In the genomic region with DNA sequence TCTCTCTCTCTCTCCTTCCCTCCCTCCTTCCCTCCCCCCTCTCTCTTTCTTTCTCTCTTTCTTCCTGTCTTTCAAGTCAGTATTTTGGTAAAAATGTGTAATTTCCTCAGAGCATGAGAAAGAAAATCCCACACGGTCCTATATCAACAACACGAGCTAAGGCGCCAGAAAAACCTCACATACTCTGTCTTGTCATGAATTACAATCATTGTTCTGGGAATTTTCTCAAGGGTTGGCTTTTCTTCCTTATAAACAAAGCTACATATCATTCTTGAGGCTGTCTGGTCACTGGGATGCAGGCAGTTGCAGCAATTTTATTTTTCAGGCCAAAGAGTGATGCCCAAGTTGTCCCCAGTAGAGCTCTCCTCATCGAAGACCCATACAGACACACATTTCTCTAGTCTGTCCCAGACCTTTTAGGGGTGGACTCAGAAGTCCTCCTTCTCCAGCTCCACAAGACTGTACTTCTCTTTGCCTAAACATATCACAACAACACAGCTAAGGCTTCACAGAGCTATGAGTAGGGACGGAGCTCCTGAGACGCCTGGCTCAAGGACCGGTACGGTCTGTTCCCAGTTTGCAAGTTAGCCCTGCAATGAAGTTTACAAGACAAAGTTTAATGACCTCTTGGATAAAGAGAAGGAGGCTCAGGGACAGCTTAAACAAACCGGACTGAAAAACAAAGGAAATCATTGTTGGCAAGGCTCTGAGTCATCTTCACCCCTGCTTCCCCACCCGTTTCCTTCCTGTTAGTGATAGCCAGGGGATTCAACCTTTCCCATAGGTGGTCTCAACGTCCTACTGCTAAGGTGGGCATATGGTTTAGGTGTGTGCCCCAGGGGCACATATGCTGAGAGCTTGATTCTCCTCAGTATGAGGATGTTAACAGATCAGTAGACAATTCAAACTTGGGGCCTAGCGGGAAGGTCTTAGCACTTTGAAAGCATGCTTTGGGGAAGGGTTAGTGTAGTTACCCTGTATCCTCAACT, we compare ENCODE assay signal across 11 mouse cellular contexts.
DNase-seq lines count a peak whose midpoint lies in the region; ATAC-seq and TF ChIP-seq lines count a peak whose summit lies in the region.
"Had no signal": no experiment of that assay in that cellular context is flagged by ENCODE, and none has a peak within 500 bp of the region (broad histone marks: within the 10 kb centered on the region; RNA-seq: fewer than 3 reads in every experiment).

No protein-coding gene starts in this region.

- H3K9ac ChIP-seq in heart, embryonic 16.5 days (ENCODE audit: low read length), result no peak overlapping the region
- no peak overlapping the region for H3K9ac ChIP-seq in lung, postnatal 0 days (replicated peaks; ENCODE audit: low read depth)
- H3K9ac ChIP-seq in intestine, embryonic 15.5 days, result no peak overlapping the region
- H3K9ac ChIP-seq in midbrain, embryonic 14.5 days (replicated peaks; ENCODE audit: low read length), result no peak overlapping the region
- H3K9ac ChIP-seq: liver, embryonic 12.5 days had no signal

- no peak for DNase-seq in heart, postnatal 25 days (ENCODE audit: low spot score)
- peak; percentile 56 for DNase-seq in lung, postnatal 0 days (ENCODE audit: low spot score)
- DNase-seq in lung, postnatal 4 days, result no peak
- DNase-seq in midbrain, embryonic 14.5 days, result no peak
- DNase-seq in left cerebral cortex, postnatal 36 days (ENCODE audit: low spot score in 2 of 2), result no peak
- DNase-seq: cerebellum, adult 11 months had no signal

- no peak overlapping the region for H3K4me2 ChIP-seq in heart, embryonic 16.5 days (ENCODE audit: low read depth, low read length)
- no peak overlapping the region for H3K4me2 ChIP-seq in lung, postnatal 0 days (replicated peaks; ENCODE audit: low read depth, low read length)
- peak overlapping the region; percentile 19; the same call in 1 of the 2 replicates for H3K4me2 ChIP-seq in intestine, embryonic 15.5 days (replicated peaks)
- H3K4me2 ChIP-seq in midbrain, embryonic 14.5 days (ENCODE audit: low read length), result no peak overlapping the region
- H3K4me2 ChIP-seq: liver, embryonic 12.5 days had no signal

- no peak for TF ChIP-seq POLR2A in testis, adult 2 months (IDR thresholded peaks at IDR 0.05; ENCODE audit: control insufficient read depth, low read depth, low read length)

- H3K4me3 ChIP-seq in heart, embryonic 16.5 days (ENCODE audit: low read length), result no peak overlapping the region
- no peak overlapping the region for H3K4me3 ChIP-seq in lung, postnatal 0 days (ENCODE audit: low read depth, low read length)
- no peak overlapping the region for H3K4me3 ChIP-seq in intestine, embryonic 15.5 days (replicated peaks)
- H3K4me3 ChIP-seq in testis, adult 2 months (ENCODE audit: control insufficient read depth, low read depth, low read length), result no peak overlapping the region
- H3K4me3 ChIP-seq in midbrain, embryonic 14.5 days (replicated peaks; ENCODE audit: low read depth, low read length), result no peak overlapping the region
- H3K4me3 ChIP-seq: liver, embryonic 12.5 days; midbrain, embryonic 10.5 days had no signal

- peak; percentile 74; the same call in 1 of the 2 replicates for TF ChIP-seq EP300 in lung, postnatal 0 days (IDR thresholded peaks at IDR 0.05)

- no peak for ATAC-seq in heart, embryonic 16.5 days (replicated peaks; ENCODE audit: extremely low read depth, insufficient read depth, low FRiP score)
- peak; percentile 52 for ATAC-seq in lung, postnatal 0 days
- peak; percentile 87 for ATAC-seq in intestine, embryonic 15.5 days
- ATAC-seq in midbrain, embryonic 14.5 days (ENCODE audit: low FRiP score, low TSS enrichment), result no peak
- ATAC-seq: liver, embryonic 12.5 days had no signal

- TF ChIP-seq CTCF in lung, postnatal 0 days (IDR thresholded peaks at IDR 0.05), result no peak
- no peak for TF ChIP-seq CTCF in testis, adult 2 months (IDR thresholded peaks at IDR 0.05; ENCODE audit: control insufficient read depth, insufficient read depth, insufficient replicate concordance, low read depth, low read length)

- H3K9me3 ChIP-seq in heart, embryonic 16.5 days (replicated peaks; ENCODE audit: control insufficient read depth, low read length), result no peaks in the 10 kb centered on the region
- no peaks in the 10 kb centered on the region for H3K9me3 ChIP-seq in lung, postnatal 0 days (ENCODE audit: low read length)
- no peaks in the 10 kb centered on the region for H3K9me3 ChIP-seq in intestine, embryonic 15.5 days
- H3K9me3 ChIP-seq in midbrain, embryonic 14.5 days (ENCODE audit: control insufficient read depth, low read length), result no peaks in the 10 kb centered on the region
- H3K9me3 ChIP-seq: liver, embryonic 12.5 days; midbrain, embryonic 10.5 days had no signal

- H3K4me1 ChIP-seq in heart, embryonic 16.5 days (ENCODE audit: control insufficient read depth, insufficient read depth, low read length), result no peaks in the 10 kb centered on the region
- H3K4me1 ChIP-seq in lung, postnatal 0 days (ENCODE audit: insufficient read depth, low read depth, low read length), result peaks cover 4% of the 10 kb centered on the region; the same call in 1 of the 2 replicates
- H3K4me1 ChIP-seq in intestine, embryonic 15.5 days (replicated peaks), result peaks cover 11% of the 10 kb centered on the region; the same call in 1 of the 2 replicates
- no peaks in the 10 kb centered on the region for H3K4me1 ChIP-seq in testis, adult 2 months (ENCODE audit: control insufficient read depth, insufficient read depth, low read length)
- no peaks in the 10 kb centered on the region for H3K4me1 ChIP-seq in midbrain, embryonic 14.5 days (ENCODE audit: control insufficient read depth, insufficient read depth, low read length)
- H3K4me1 ChIP-seq: liver, embryonic 12.5 days; midbrain, embryonic 10.5 days had no signal

- H3K27ac ChIP-seq in heart, embryonic 16.5 days (ENCODE audit: low read length), result peak overlapping the region; percentile 59
- 0 out of 2 replicates have a peak overlapping the region, but pooled peaks have one; percentile 47 for H3K27ac ChIP-seq in lung, postnatal 0 days (ENCODE audit: low read length)
- H3K27ac ChIP-seq in intestine, embryonic 15.5 days, result peak overlapping the region; percentile 60
- peak overlapping the region; percentile 54 for H3K27ac ChIP-seq in testis, adult 2 months (ENCODE audit: control insufficient read depth, insufficient read depth, low read depth, low read length)
- no peak overlapping the region for H3K27ac ChIP-seq in midbrain, embryonic 14.5 days (replicated peaks; ENCODE audit: low read depth, low read length)
- H3K27ac ChIP-seq: liver, embryonic 12.5 days; midbrain, embryonic 10.5 days had no signal

- H3K27me3 ChIP-seq in heart, embryonic 16.5 days (ENCODE audit: control insufficient read depth, insufficient read depth, low read length), result no peaks in the 10 kb centered on the region
- no peaks in the 10 kb centered on the region for H3K27me3 ChIP-seq in lung, postnatal 0 days (replicated peaks; ENCODE audit: insufficient read depth, low read length)
- no peaks in the 10 kb centered on the region for H3K27me3 ChIP-seq in intestine, embryonic 15.5 days (replicated peaks)
- no peaks in the 10 kb centered on the region for H3K27me3 ChIP-seq in testis, adult 2 months (ENCODE audit: control insufficient read depth, insufficient read depth, low read length)
- no peaks in the 10 kb centered on the region for H3K27me3 ChIP-seq in midbrain, embryonic 14.5 days (ENCODE audit: control insufficient read depth, insufficient read depth, low read length)
- H3K27me3 ChIP-seq: liver, embryonic 12.5 days had no signal

- no peaks in the 10 kb centered on the region for H3K36me3 ChIP-seq in heart, embryonic 16.5 days (ENCODE audit: control insufficient read depth, insufficient read depth)
- no peaks in the 10 kb centered on the region for H3K36me3 ChIP-seq in lung, postnatal 0 days (ENCODE audit: insufficient read depth, low read length)
- no peaks in the 10 kb centered on the region for H3K36me3 ChIP-seq in intestine, embryonic 15.5 days
- H3K36me3 ChIP-seq in testis, adult 2 months (ENCODE audit: control insufficient read depth, insufficient read depth, low read length), result no peaks in the 10 kb centered on the region
- no peaks in the 10 kb centered on the region for H3K36me3 ChIP-seq in midbrain, embryonic 14.5 days (ENCODE audit: control insufficient read depth, insufficient read depth, low read length)
- H3K36me3 ChIP-seq: liver, embryonic 12.5 days; midbrain, embryonic 10.5 days had no signal

- 59% methylated on average over 12 of the region's 12 CpGs for WGBS in heart, embryonic 16.5 days
- 28% methylated on average over 12 of the region's 12 CpGs for WGBS in lung, postnatal 0 days
- 28% methylated on average over 12 of the region's 12 CpGs for WGBS in intestine, embryonic 15.5 days
- 90% methylated on average over 12 of the region's 12 CpGs for WGBS in midbrain, embryonic 14.5 days

- intact Hi-C loops in heart, postnatal 25 days (cut with DNase I), result no loop called here
- intact Hi-C loops in left cerebral cortex, postnatal 36 days (cut with DNase I), result no loop called here

Comparison
In these comparisons a context has a peak if more than half of its experiments do, and no peak if none do; other contexts are left out.
1. ATAC-seq: peak in lung, postnatal 0 days (single experiment) and intestine, embryonic 15.5 days (single experiment); none in heart, embryonic 16.5 days (single experiment) and midbrain, embryonic 14.5 days (single experiment).